Mouse (Mus musculus): Measurements from ENCODE around the gene Adamts17.
A peak's percentile ranks its signal among the peaks of the same experiment; 100 is the strongest.

Adamts17 gene

GRCm38 (mm10) chr7:67035661-67036060 is 196.1 kb downstream of the Adamts17 start:
- no peak for DNase-seq

GRCm38 (mm10) chr7:67036502-67037485 is 197.3 kb downstream of the Adamts17 start:
- no peak for DNase-seq

GRCm38 (mm10) chr7:67037726-67038520 is 198.4 kb downstream of the Adamts17 start:
- DNase-seq, result no peak

- no peak for DNase-seq
These were observed 199.6 kb downstream of the Adamts17 start for GRCm38 (mm10) chr7:67039143-67039542.

GRCm38 (mm10) chr7:67039861-67040260 is 200.3 kb downstream of the Adamts17 start:
- no peak for DNase-seq

GRCm38 (mm10) chr7:67041685-67042084 is 202.2 kb downstream of the Adamts17 start:
- DNase-seq, result no peak

GRCm38 (mm10) chr7:67044121-67044817 is 204.7 kb downstream of the Adamts17 start:
- no peak for DNase-seq

GRCm38 (mm10) chr7:67045202-67045601 is 205.7 kb downstream of the Adamts17 start:
- no peak for DNase-seq

GRCm38 (mm10) chr7:67049206-67049605 is 209.7 kb downstream of the Adamts17 start:
- DNase-seq, result no peak

GRCm38 (mm10) chr7:67050424-67050823 is 210.9 kb downstream of the Adamts17 start:
- no peak for DNase-seq

GRCm38 (mm10) chr7:67051089-67051718 is 211.7 kb downstream of the Adamts17 start:
- peak in 1 of 2 experiments; percentile 6 for DNase-seq

- DNase-seq, result no peak
These were observed 215.3 kb downstream of the Adamts17 start for GRCm38 (mm10) chr7:67054876-67055275.

- no peak for DNase-seq
These were observed 216.0 kb downstream of the Adamts17 start for GRCm38 (mm10) chr7:67055510-67055909.

- DNase-seq, result peak; percentile 37 to 46
These were observed 222.2 kb downstream of the Adamts17 start for GRCm38 (mm10) chr7:67061756-67062155.

- no peak for DNase-seq
These were observed 223.0 kb downstream of the Adamts17 start for GRCm38 (mm10) chr7:67062571-67062970.

GRCm38 (mm10) chr7:67064627-67065305 is 225.2 kb downstream of the Adamts17 start:
- DNase-seq, result no peak

GRCm38 (mm10) chr7:67065631-67066030 is 226.1 kb downstream of the Adamts17 start:
- no peak for DNase-seq

GRCm38 (mm10) chr7:67072015-67072685 is 232.6 kb downstream of the Adamts17 start:
- DNase-seq, result no peak

- DNase-seq, result no peak
These were observed 243.2 kb downstream of the Adamts17 start for GRCm38 (mm10) chr7:67082751-67083150.

GRCm38 (mm10) chr7:67087759-67088158 is 248.2 kb downstream of the Adamts17 start:
- no peak for DNase-seq

GRCm38 (mm10) chr7:67097096-67097495 is 257.6 kb downstream of the Adamts17 start:
- no peak for DNase-seq

Data from thymus, postnatal 36 days (tissue).